Mouse (Mus musculus): ENCODE measurements around the gene Ifnl3. TPM values are rescaled to one million over a fixed set of nuclear protein-coding genes. Genes with fewer than 3 reads are reported as not detected.

The Ifnl3 gene
- polyA plus RNA-seq, 1 experiment from 2014 or later = not detected

DNA sequence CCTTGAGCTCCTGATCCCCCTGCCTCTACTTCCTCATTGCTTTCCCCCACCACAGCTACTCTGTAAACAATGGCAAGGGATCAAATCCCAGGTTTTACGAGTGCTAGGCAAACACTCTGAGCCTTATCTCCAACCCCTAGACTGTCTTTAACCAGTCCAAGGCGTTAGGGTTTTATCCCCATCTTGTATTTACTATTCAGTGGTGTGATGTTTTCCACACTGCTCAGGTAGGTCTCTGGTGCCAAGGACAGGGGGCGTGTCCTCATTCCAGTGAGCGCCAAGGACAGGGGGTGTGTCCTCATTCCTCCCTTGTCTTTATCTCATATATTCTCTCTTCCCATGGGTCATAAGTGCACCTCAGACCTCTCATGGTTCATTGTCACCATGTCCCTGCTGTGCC, 17.9 kb downstream of the Ifnl3 start, which contains the start of gene Sycn:
Gene Sycn (plus strand): TSS at position 360 of the 400 bp plus-strand sequence.
- 79% methylated on average over 4 of the region's 4 CpGs for WGBS
- H3K4me2 ChIP-seq (ENCODE audit: low read length) = no peak within 1 kb of the TSS
- H3K27ac ChIP-seq (ENCODE audit: low read depth, low read length) = no peak within 1 kb of the TSS
- H3K4me3 ChIP-seq (ENCODE audit: low read length) = no peak within 1 kb of the TSS
- peaks cover 14% of the 10 kb centered on the region for H3K27me3 ChIP-seq (replicated peaks; ENCODE audit: control insufficient read depth, insufficient read depth, low read length)
- H3K4me1 ChIP-seq (ENCODE audit: control insufficient read depth, insufficient read depth, low read depth, low read length) = peaks cover 5% of the 10 kb centered on the region; the same call in 1 of the 2 replicates
- no peaks in the 10 kb centered on the region for H3K9me3 ChIP-seq (ENCODE audit: control insufficient read depth, low read length)
- no peaks in the 10 kb centered on the region for H3K36me3 ChIP-seq (ENCODE audit: control insufficient read depth, insufficient read depth, low read length)
- ATAC-seq = no peak
- no peak within 1 kb of the TSS for H3K9ac ChIP-seq (ENCODE audit: low read depth, low read length)

DNA sequence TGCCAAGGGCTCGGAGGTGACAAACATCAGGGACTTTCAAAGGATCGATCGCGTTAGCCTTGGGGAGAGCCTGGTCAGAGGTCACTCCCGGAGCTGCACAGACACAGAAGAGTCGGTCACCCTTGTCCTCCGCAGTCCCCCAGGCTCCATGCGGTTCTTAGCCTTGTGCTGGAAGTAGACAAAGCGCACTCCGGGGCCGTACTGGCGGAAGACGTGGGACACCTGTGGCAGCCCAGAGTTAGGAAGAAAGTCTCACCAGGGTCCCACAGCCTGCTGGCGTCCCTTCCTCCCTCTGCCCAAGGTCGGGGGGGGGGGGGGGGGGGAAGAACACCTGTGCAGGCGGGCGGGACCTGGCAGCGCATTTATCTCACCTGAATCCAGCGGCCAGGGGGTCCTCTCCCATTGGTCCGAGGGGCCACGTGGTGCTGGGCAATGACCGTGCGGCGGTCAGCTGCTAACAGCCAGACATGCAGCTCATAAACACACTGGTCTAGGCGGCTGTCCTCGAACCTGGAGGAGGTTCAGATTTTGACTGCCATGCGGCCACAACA, 21.5 kb downstream of the Ifnl3 start:
- H3K27me3 ChIP-seq (replicated peaks; ENCODE audit: control insufficient read depth, insufficient read depth, low read length) = peaks cover 20% of the 10 kb centered on the region
- H3K4me1 ChIP-seq (ENCODE audit: control insufficient read depth, insufficient read depth, low read depth, low read length) = peaks cover 15% of the 10 kb centered on the region
- 4% methylated on average over 22 of the region's 27 CpGs for WGBS
- no peak overlapping the region for H3K27ac ChIP-seq (ENCODE audit: low read depth, low read length)
- H3K36me3 ChIP-seq (ENCODE audit: control insufficient read depth, insufficient read depth, low read length) = no peaks in the 10 kb centered on the region
- peak overlapping the region; percentile 62 for H3K4me2 ChIP-seq (ENCODE audit: low read length)
- H3K9me3 ChIP-seq (ENCODE audit: control insufficient read depth, low read length) = no peaks in the 10 kb centered on the region
- no peak overlapping the region; the same call in 1 of the 2 replicates for H3K9ac ChIP-seq (ENCODE audit: low read depth, low read length)
- no peak for ATAC-seq
- peak overlapping the region; percentile 29 for H3K4me3 ChIP-seq (ENCODE audit: low read length)

DNA sequence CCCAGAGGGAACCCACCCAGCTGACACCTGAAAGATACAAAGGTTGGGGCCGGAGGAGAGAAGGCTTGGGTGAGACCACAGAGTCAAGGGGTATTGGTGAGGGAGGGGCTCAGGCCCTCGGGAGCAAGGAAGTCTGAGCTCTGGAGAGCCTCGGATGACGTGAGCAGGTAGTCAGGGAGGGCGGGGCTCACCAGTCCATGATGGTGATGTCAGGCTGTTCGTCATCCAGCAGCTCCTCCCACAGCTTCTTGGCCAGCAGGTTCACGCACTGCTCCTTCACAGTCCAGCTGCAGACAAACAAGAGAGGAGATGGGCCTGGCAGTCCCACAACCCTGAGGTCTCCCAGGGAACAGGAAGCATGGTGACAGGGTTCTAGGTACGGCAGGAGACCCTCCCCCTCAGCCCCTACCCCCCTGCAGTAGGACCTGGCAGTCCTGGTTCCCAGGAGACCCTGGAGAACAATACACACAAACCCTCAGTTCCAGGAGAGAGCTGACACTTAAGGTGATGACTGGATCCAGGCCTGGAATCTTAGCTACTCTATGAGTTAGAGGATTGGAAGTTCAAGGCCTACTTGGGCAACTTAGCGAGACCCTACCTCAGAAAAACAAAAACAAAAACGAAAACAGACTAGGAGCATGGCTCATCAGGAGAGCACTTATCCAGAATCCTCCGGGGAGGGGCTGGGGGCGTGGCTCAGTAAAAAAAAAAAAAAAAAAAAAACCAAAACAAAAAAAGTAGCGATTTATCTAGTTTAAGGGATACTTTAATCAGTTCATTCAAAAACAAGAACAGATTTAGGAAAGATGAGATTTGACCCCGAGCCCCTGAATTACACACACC, 22.6 kb downstream of the Ifnl3 start:
- WGBS = 27% methylated on average over 14 of the region's 14 CpGs
- Histone ChIP-seq H3K4me2 (ENCODE audit: low read length) (no peak overlapping the region), H3K27me3 (replicated peaks; ENCODE audit: control insufficient read depth, insufficient read depth, low read length) (peaks cover 20% of the 10 kb centered on the region)

DNA sequence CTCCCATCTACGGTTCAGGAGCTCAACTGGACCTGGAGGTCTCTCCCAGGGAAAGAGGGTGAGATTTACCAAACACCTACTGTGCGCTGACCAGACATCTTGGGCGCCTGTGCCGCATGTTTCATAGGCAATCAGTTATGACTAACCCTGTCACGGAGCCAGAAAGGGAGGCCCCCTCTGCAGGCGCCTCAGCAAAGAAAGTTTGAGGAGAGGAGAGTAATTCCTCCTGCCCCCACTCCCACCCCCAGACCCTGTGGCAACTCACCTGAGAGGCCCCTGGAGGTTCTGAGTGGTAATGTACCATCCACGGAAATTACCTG, 23.2 kb downstream of the Ifnl3 start:
- Histone ChIP-seq H3K27me3 (replicated peaks; ENCODE audit: control insufficient read depth, insufficient read depth, low read length) (peaks cover 20% of the 10 kb centered on the region), H3K4me2 (ENCODE audit: low read length) (no peak overlapping the region), H3K27ac (ENCODE audit: low read depth, low read length) (no peak overlapping the region), H3K9ac (ENCODE audit: low read depth, low read length) (no peak overlapping the region), H3K4me1 (ENCODE audit: control insufficient read depth, insufficient read depth, low read depth, low read length) (peaks cover 15% of the 10 kb centered on the region), H3K4me3 (ENCODE audit: low read length) (no peak overlapping the region), H3K36me3 (ENCODE audit: control insufficient read depth, insufficient read depth, low read length) (no peaks in the 10 kb centered on the region), H3K9me3 (ENCODE audit: control insufficient read depth, low read length) (no peaks in the 10 kb centered on the region)
- no peak for ATAC-seq
- WGBS = 45% methylated on average over 7 of the region's 7 CpGs

More for the DNA sequence above, 22.6 kb downstream of the Ifnl3 start:
- Histone ChIP-seq H3K9me3 (ENCODE audit: control insufficient read depth, low read length) (no peaks in the 10 kb centered on the region), H3K36me3 (ENCODE audit: control insufficient read depth, insufficient read depth, low read length) (no peaks in the 10 kb centered on the region), H3K4me3 (ENCODE audit: low read length) (no peak overlapping the region), H3K9ac (ENCODE audit: low read depth, low read length) (no peak overlapping the region), H3K27ac (ENCODE audit: low read depth, low read length) (no peak overlapping the region), H3K4me1 (ENCODE audit: control insufficient read depth, insufficient read depth, low read depth, low read length) (peaks cover 15% of the 10 kb centered on the region)
- ATAC-seq = no peak

DNA sequence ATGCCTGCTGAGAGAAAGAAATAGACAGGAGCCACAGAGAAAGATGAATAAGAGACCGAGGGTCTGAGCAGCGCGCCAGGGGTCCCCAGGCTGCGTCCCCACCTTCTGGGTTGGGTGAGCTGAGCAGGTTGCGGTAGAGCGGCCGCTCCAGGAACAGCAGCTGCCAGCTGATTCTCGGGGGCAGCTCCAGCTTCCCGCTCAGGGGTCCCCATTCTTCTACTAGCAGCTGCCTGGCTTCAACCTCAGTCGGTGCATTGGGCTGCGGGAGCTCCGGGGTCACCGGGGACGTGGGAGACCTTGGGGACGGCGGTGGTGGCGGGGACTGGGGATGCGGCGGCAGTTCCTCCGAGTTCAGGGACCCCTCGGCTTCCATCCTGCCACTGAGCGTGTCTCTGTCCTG, 24.0 kb downstream of the Ifnl3 start:
- Histone ChIP-seq H3K9ac (ENCODE audit: low read depth, low read length) (peak overlapping the region; percentile 52), H3K36me3 (ENCODE audit: control insufficient read depth, insufficient read depth, low read length) (no peaks in the 10 kb centered on the region), H3K4me1 (ENCODE audit: control insufficient read depth, insufficient read depth, low read depth, low read length) (peaks cover 15% of the 10 kb centered on the region), H3K9me3 (ENCODE audit: control insufficient read depth, low read length) (no peaks in the 10 kb centered on the region), H3K27me3 (replicated peaks; ENCODE audit: control insufficient read depth, insufficient read depth, low read length) (peaks cover 20% of the 10 kb centered on the region), H3K4me3 (ENCODE audit: low read length) (peak overlapping the region; percentile 32), H3K4me2 (ENCODE audit: low read length) (peak overlapping the region; percentile 56), H3K27ac (ENCODE audit: low read depth, low read length) (no peak overlapping the region)
- under 1% methylated on average over 21 of the region's 22 CpGs for WGBS
- 0 out of 2 replicates have a peak, but pooled peaks have one; percentile 25 for ATAC-seq

DNA sequence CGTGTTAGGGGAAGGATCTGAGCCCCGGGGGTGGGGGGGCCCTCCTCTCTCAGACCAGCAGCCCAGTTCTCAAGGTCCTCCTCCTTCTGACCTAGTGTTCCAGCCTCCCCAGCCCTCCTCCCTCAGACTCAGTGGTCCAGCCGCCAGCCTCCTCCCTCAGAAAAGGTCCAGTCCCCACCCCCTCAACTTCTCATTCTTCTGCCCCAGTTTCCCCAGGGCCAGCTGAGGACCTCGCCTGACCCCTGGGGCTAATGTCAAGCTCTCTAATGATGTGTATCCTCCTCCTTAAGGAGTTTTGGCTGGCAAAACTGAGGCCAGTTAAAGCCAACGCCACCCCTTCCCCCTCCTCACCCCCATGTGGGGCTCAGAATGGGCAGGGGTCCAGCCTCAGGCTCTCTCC, 24.5 kb downstream of the Ifnl3 start, which contains the start of gene Nccrp1:
Gene Nccrp1 (minus strand): TSS at position 101 of the 400 bp plus-strand sequence.
- peaks cover 15% of the 10 kb centered on the region for H3K4me1 ChIP-seq (ENCODE audit: control insufficient read depth, insufficient read depth, low read depth, low read length)
- 3% methylated on average over 5 of the region's 5 CpGs for WGBS
- no peak for ATAC-seq

DNA sequence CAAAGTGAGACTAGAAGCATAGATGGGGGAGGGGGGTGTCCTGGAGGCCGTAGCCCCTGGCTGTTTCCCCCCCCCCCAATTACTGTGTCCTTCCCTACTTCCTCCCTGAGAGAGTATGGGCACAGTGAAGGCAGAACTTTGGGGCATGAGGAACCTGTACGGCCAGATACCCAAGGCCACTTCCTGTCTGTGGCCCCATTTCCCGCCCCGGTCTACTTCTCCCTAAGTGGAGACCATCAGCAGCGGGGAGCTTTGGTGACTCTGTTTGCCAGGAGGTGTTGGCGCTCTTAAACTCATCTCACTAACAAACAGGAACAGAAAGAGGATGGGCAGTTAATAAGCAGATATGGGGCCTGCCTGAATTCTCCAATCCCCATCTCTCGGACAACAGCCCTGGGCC, 25.0 kb downstream of the Ifnl3 start:
- no peak overlapping the region for H3K4me3 ChIP-seq (ENCODE audit: low read length)
- peaks cover 20% of the 10 kb centered on the region for H3K27me3 ChIP-seq (replicated peaks; ENCODE audit: control insufficient read depth, insufficient read depth, low read length)
- no peaks in the 10 kb centered on the region for H3K9me3 ChIP-seq (ENCODE audit: control insufficient read depth, low read length)
- ATAC-seq = no peak
- H3K36me3 ChIP-seq (ENCODE audit: control insufficient read depth, insufficient read depth, low read length) = no peaks in the 10 kb centered on the region
- no peak overlapping the region for H3K9ac ChIP-seq (ENCODE audit: low read depth, low read length)
- H3K4me1 ChIP-seq (ENCODE audit: control insufficient read depth, insufficient read depth, low read depth, low read length) = peaks cover 15% of the 10 kb centered on the region
- WGBS = 71% methylated on average over 7 of the region's 7 CpGs
- no peak overlapping the region for H3K4me2 ChIP-seq (ENCODE audit: low read length)
- H3K27ac ChIP-seq (ENCODE audit: low read depth, low read length) = no peak overlapping the region

More for the DNA sequence above, 24.5 kb downstream of the Ifnl3 start, which contains the start of gene Nccrp1:
- H3K27me3 ChIP-seq (replicated peaks; ENCODE audit: control insufficient read depth, insufficient read depth, low read length) = peaks cover 20% of the 10 kb centered on the region
- no peak within 1 kb of the TSS for H3K27ac ChIP-seq (ENCODE audit: low read depth, low read length)
- H3K36me3 ChIP-seq (ENCODE audit: control insufficient read depth, insufficient read depth, low read length) = no peaks in the 10 kb centered on the region
- H3K9ac ChIP-seq (ENCODE audit: low read depth, low read length) = peak within 1 kb of the TSS; percentile 52
- H3K4me2 ChIP-seq (ENCODE audit: low read length) = peak within 1 kb of the TSS; percentile 56
- no peaks in the 10 kb centered on the region for H3K9me3 ChIP-seq (ENCODE audit: control insufficient read depth, low read length)
- peak within 1 kb of the TSS; percentile 32 for H3K4me3 ChIP-seq (ENCODE audit: low read length)

DNA sequence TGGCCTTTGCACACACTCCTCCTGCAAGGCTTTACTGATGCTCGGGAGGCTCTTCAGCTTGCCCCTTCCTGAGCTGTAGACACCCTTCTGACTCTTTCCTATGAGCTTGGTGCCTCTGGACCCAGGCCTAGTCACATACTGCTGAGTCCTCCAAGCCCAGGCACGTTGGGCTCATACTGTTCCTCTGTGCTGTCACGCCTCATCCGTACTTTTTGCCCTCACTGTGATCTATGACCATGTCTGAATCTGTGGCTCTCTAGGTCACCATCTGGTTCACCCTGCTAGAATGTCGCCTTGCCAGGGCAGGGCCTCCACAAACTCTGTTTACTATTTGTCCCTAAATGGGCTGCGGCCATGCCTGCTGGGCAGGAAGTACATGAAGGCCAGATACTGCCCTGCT, 30.4 kb downstream of the Ifnl3 start:
- no peak for ATAC-seq
- Histone ChIP-seq H3K9me3 (ENCODE audit: control insufficient read depth, low read length) (no peaks in the 10 kb centered on the region), H3K27me3 (replicated peaks; ENCODE audit: control insufficient read depth, insufficient read depth, low read length) (no peaks in the 10 kb centered on the region), H3K36me3 (ENCODE audit: control insufficient read depth, insufficient read depth, low read length) (no peaks in the 10 kb centered on the region), H3K4me3 (ENCODE audit: low read length) (no peak overlapping the region), H3K4me1 (ENCODE audit: control insufficient read depth, insufficient read depth, low read depth, low read length) (no peaks in the 10 kb centered on the region), H3K9ac (ENCODE audit: low read depth, low read length) (no peak overlapping the region), H3K4me2 (ENCODE audit: low read length) (no peak overlapping the region), H3K27ac (ENCODE audit: low read depth, low read length) (no peak overlapping the region)
- 92% methylated on average over 6 of the region's 6 CpGs for WGBS

DNA sequence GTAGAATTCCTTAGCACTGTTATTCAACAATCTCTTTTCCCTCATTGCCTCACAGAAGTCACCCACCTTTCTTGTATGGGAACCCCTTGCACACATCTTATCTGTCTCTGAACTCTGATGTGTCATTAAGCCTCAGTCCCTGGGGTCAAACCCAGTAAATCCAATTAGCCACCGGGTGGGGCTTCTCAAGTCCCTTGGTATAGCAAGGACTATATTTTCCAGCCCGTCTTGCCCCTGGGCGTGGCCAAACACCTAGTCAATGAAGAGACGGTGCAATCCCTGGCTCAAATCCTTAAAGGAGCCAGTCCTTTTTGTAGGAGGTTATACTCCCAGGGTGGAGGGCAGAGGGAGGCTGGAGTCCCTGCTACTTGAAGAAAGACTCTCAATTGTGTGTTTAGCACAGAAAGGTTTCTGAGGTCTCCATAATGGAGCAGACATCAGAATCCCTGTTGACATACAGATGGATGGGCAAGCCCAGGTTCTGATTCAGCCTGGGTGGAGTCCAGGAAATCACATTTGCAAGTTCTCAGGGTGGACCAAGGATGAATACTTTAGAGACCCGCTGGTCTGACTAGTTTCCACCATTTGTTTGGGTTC, 33.4 kb downstream of the Ifnl3 start:
- ATAC-seq = no peak
- Histone ChIP-seq H3K4me3 (ENCODE audit: low read length) (no peak overlapping the region), H3K9me3 (ENCODE audit: control insufficient read depth, low read length) (no peaks in the 10 kb centered on the region), H3K27me3 (replicated peaks; ENCODE audit: control insufficient read depth, insufficient read depth, low read length) (no peaks in the 10 kb centered on the region), H3K27ac (ENCODE audit: low read depth, low read length) (no peak overlapping the region), H3K9ac (ENCODE audit: low read depth, low read length) (no peak overlapping the region), H3K4me1 (ENCODE audit: control insufficient read depth, insufficient read depth, low read depth, low read length) (no peaks in the 10 kb centered on the region), H3K36me3 (ENCODE audit: control insufficient read depth, insufficient read depth, low read length) (peaks cover 12% of the 10 kb centered on the region; the same call in 1 of the 2 replicates), H3K4me2 (ENCODE audit: low read length) (no peak overlapping the region)
- 23% methylated on average over 5 of the region's 5 CpGs for WGBS
